Mouse (Mus musculus): Measurements from ENCODE around the gene 1110051M20Rik. TPM values are rescaled to one million over a fixed set of nuclear protein-coding genes. Genes with fewer than 3 reads are reported as not detected.

1110051M20Rik gene
- polyA plus RNA-seq, 1 experiment = not detected

GRCm38 (mm10) chr2:91476251-91476661 is 31.8 kb upstream of the 1110051M20Rik start:
- 55% methylated on average over 17 of the region's 17 CpGs for WGBS
- TF ChIP-seq POLR2A (IDR thresholded peaks at IDR 0.05; ENCODE audit: insufficient read depth, low read depth, low read length) = no peak
- TF ChIP-seq CTCF (IDR thresholded peaks at IDR 0.05; ENCODE audit: insufficient read depth, low read depth, low read length) = no peak
- Histone ChIP-seq H3K4me3 (ENCODE audit: insufficient read depth, low read depth, low read length) (no peak overlapping the region), H3K27ac (ENCODE audit: insufficient read depth, low read depth, low read length) (no peak overlapping the region), H3K4me1 (ENCODE audit: control insufficient read depth, insufficient read depth, low read length) (peaks cover 12% of the 10 kb centered on the region)

GRCm38 (mm10) chr2:91475791-91476190 is 31.3 kb upstream of the 1110051M20Rik start:
- no peak overlapping the region for H3K27ac ChIP-seq (ENCODE audit: insufficient read depth, low read depth, low read length)
- 76% methylated on average over 7 of the region's 7 CpGs for WGBS

DNA sequence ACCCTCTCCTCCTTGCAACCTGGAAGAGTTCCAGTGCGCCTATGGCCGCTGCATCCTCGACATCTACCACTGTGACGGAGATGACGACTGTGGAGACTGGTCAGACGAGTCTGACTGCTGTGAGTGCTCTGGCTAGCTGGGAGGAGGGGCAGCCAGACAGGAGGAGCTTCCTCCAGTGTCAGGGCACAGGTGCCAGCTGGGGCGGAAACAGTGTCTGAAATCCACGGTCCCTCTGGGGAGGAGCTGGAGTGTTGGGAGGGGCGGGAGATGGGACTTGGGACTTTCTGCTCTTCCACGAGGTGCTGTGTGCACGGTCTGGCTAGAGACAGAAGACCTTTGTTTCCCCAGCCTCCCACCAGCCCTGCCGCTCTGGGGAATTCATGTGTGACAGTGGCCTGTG is 29.9 kb upstream of the 1110051M20Rik start:
- TF ChIP-seq CTCF (IDR thresholded peaks at IDR 0.05; ENCODE audit: insufficient read depth, low read depth, low read length) (no peak), POLR2A (IDR thresholded peaks at IDR 0.05; ENCODE audit: insufficient read depth, low read depth, low read length) (no peak)
- H3K27ac ChIP-seq (ENCODE audit: insufficient read depth, low read depth, low read length) = no peak overlapping the region
- H3K4me1 ChIP-seq (ENCODE audit: control insufficient read depth, insufficient read depth, low read length) = peaks cover 15% of the 10 kb centered on the region
- no peak overlapping the region for H3K4me3 ChIP-seq (ENCODE audit: insufficient read depth, low read depth, low read length)
- WGBS = 63% methylated on average over 12 of the region's 12 CpGs

More at GRCm38 (mm10) chr2:91475791-91476190, 31.3 kb upstream of the 1110051M20Rik start:
- Histone ChIP-seq H3K4me3 (ENCODE audit: insufficient read depth, low read depth, low read length) (no peak overlapping the region), H3K4me1 (ENCODE audit: control insufficient read depth, insufficient read depth, low read length) (peaks cover 12% of the 10 kb centered on the region)
- TF ChIP-seq POLR2A (IDR thresholded peaks at IDR 0.05; ENCODE audit: insufficient read depth, low read depth, low read length) = no peak
- no peak for TF ChIP-seq CTCF (IDR thresholded peaks at IDR 0.05; ENCODE audit: insufficient read depth, low read depth, low read length)

GRCm38 (mm10) chr2:91470055-91470647 is 25.6 kb upstream of the 1110051M20Rik start:
- Histone ChIP-seq H3K4me1 (ENCODE audit: control insufficient read depth, insufficient read depth, low read length) (peaks cover 11% of the 10 kb centered on the region), H3K27ac (ENCODE audit: insufficient read depth, low read depth, low read length) (peak overlapping the region; percentile 55; the same call in 1 of the 2 replicates), H3K4me3 (ENCODE audit: insufficient read depth, low read depth, low read length) (no peak overlapping the region)
- WGBS = 36% methylated on average over 7 of the region's 7 CpGs
- TF ChIP-seq CTCF (IDR thresholded peaks at IDR 0.05; ENCODE audit: insufficient read depth, low read depth, low read length) (no peak), POLR2A (IDR thresholded peaks at IDR 0.05; ENCODE audit: insufficient read depth, low read depth, low read length) (no peak)

DNA sequence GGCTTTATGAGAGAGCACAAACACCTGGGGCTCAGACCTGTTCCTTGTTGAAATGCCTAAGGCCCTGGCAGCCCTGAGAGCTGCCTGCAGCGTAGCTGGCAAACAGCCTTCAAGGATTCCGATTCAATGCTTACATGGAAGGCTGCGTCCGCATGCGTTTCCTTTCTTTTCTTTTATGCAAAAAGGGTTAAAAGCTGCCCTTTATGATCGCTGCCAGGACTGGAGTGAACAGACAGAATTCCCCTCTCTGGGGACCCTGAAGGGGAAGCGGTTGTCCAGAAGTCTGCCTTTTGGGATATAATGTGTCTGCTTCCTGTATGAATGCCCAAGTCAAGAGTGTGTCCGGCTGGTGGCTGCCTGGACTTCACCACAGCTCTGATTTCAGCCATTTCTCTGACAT is 23.1 kb upstream of the 1110051M20Rik start:
- TF ChIP-seq POLR2A (IDR thresholded peaks at IDR 0.05; ENCODE audit: insufficient read depth, low read depth, low read length) = no peak
- TF ChIP-seq CTCF (IDR thresholded peaks at IDR 0.05; ENCODE audit: insufficient read depth, low read depth, low read length) = no peak
- WGBS = 60% methylated on average over 8 of the region's 8 CpGs
- Histone ChIP-seq H3K27ac (ENCODE audit: insufficient read depth, low read depth, low read length) (no peak overlapping the region), H3K4me1 (ENCODE audit: control insufficient read depth, insufficient read depth, low read length) (peaks cover 9% of the 10 kb centered on the region), H3K4me3 (ENCODE audit: insufficient read depth, low read depth, low read length) (no peak overlapping the region)

GRCm38 (mm10) chr2:91465934-91466333 is 21.4 kb upstream of the 1110051M20Rik start:
- WGBS = 85% methylated on average over 3 of the region's 3 CpGs
- H3K4me3 ChIP-seq (ENCODE audit: insufficient read depth, low read depth, low read length) = no peak overlapping the region
- TF ChIP-seq POLR2A (IDR thresholded peaks at IDR 0.05; ENCODE audit: insufficient read depth, low read depth, low read length) (no peak), CTCF (IDR thresholded peaks at IDR 0.05; ENCODE audit: insufficient read depth, low read depth, low read length) (no peak)
- no peak overlapping the region for H3K27ac ChIP-seq (ENCODE audit: insufficient read depth, low read depth, low read length)
- peaks cover 10% of the 10 kb centered on the region for H3K4me1 ChIP-seq (ENCODE audit: control insufficient read depth, insufficient read depth, low read length)

DNA sequence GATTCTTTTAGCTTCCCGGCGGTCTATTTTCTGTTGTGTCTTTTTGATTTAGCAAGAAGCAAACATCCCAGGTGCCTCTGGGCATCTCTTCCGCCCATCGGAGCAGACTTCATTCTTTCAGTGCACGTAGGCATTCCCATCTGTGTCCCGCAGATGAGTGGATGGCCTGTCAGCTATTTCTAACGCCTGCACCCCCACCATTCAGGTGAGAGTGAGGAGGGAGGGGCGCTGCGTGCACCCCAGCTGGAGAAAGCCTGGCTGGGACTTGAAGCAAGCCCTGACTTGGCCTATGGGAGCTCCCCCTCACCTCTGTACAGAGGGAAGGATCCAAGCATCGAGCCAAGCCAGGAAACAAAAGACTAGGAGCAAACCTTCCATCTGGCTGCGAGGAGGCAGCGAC is 18.2 kb upstream of the 1110051M20Rik start:
- Histone ChIP-seq H3K4me1 (ENCODE audit: control insufficient read depth, insufficient read depth, low read length) (peaks cover 17% of the 10 kb centered on the region), H3K4me3 (ENCODE audit: insufficient read depth, low read depth, low read length) (no peak overlapping the region), H3K27ac (ENCODE audit: insufficient read depth, low read depth, low read length) (no peak overlapping the region)
- no peak for TF ChIP-seq CTCF (IDR thresholded peaks at IDR 0.05; ENCODE audit: insufficient read depth, low read depth, low read length)
- no peak for TF ChIP-seq POLR2A (IDR thresholded peaks at IDR 0.05; ENCODE audit: insufficient read depth, low read depth, low read length)
- WGBS = 21% methylated on average over 12 of the region's 12 CpGs

DNA sequence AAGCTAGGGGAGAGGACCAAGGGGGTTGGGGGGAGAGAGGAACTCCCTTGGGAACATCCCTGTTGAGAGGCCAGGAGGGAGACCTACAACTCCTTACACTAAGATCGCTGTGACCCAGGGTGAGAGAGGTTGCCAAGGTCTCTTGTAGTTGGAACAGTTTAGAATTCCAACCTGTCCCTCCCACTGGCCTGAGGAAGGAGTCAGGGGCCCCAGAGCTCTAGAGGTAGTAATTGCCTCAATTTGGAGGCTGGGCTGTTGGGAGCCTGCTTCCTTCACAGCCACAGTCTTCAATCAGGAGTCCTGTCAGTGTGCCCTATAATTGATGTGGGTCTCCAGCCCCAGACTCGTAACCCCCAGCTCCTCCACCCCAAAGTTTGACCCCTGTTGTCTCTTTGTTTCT is 17.7 kb upstream of the 1110051M20Rik start:
- 48% methylated on average over 2 of the region's 2 CpGs for WGBS
- Histone ChIP-seq H3K4me3 (ENCODE audit: insufficient read depth, low read depth, low read length) (no peak overlapping the region), H3K4me1 (ENCODE audit: control insufficient read depth, insufficient read depth, low read length) (peaks cover 21% of the 10 kb centered on the region), H3K27ac (ENCODE audit: insufficient read depth, low read depth, low read length) (no peak overlapping the region)
- no peak for TF ChIP-seq CTCF (IDR thresholded peaks at IDR 0.05; ENCODE audit: insufficient read depth, low read depth, low read length)
- TF ChIP-seq POLR2A (IDR thresholded peaks at IDR 0.05; ENCODE audit: insufficient read depth, low read depth, low read length) = no peak

GRCm38 (mm10) chr2:91461341-91461740 is 16.8 kb upstream of the 1110051M20Rik start:
- WGBS = 80% methylated on average over 3 of the region's 3 CpGs

More at GRCm38 (mm10) chr2:91461341-91461740, 16.8 kb upstream of the 1110051M20Rik start:
- Histone ChIP-seq H3K4me3 (ENCODE audit: insufficient read depth, low read depth, low read length) (no peak overlapping the region), H3K4me1 (ENCODE audit: control insufficient read depth, insufficient read depth, low read length) (peaks cover 23% of the 10 kb centered on the region), H3K27ac (ENCODE audit: insufficient read depth, low read depth, low read length) (no peak overlapping the region)
- no peak for TF ChIP-seq CTCF (IDR thresholded peaks at IDR 0.05; ENCODE audit: insufficient read depth, low read depth, low read length)
- no peak for TF ChIP-seq POLR2A (IDR thresholded peaks at IDR 0.05; ENCODE audit: insufficient read depth, low read depth, low read length)
